Mouse (Mus musculus) C2C12 (cell line): ENCODE results near the gene Polr2l.

Experiments used
- CEBPB ChIP-seq: IDR thresholded peaks from one replicate; pipeline ENCODE4 v1.6.1; 2011; ENCODE audit warnings: low read depth, mild to moderate bottlenecking, control low read depth, moderate library complexity
- CTCF ChIP-seq: IDR thresholded peaks from one replicate; pipeline ENCODE4 v1.5.1; 2011; ENCODE audit not compliant: control insufficient read depth, insufficient read depth, insufficient read length
- FOSL1 ChIP-seq: IDR thresholded peaks from one replicate; pipeline ENCODE4 v1.8.0; 2011; ENCODE audit warnings: mild to moderate bottlenecking, low read length; ENCODE audit not compliant: poor library complexity, insufficient read depth, severe bottlenecking
- MAX ChIP-seq: IDR thresholded peaks from one replicate; pipeline ENCODE4 v1.6.1; 2011; ENCODE audit warnings: mild to moderate bottlenecking, control low read depth
- MYOD1 ChIP-seq: IDR thresholded peaks from one replicate; pipeline ENCODE4 v1.6.1; 2011; ENCODE audit warnings: low read depth; ENCODE audit not compliant: control insufficient read depth, insufficient read length

DNA sequence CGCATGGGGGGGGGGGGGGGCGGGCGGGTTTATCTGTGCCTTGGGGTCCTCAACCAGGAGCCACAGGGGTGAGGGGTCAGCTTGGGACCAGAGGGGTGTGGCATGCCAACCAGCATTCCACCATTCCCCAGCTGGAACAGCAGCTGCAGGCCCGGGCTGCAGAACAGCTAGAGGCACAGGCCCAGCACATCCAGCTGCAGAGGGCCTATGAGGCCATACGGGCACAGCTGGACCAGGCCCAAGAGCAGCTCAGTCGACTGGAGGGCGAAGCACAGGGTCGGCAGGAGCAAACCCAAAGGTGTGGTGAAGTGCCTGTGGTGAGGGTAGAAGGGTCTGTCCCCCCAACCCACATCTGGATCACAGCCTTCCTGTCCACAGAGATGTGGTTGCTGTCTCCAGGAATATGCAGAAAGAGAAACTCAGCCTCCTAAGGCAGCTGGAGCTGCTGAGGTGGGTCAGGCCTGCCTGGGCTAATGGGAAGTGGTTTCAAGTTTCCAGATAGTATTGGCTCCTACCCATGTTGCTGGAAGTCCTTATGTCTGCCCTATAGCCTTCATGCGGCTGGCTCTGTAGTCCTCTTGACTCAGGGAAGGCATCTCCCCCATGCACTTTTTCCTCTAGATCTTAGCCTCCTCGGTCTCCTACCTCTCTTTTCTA, 9.4 kb downstream of the Polr2l start:
- TF ChIP-seq CTCF (no peak), FOSL1 (no peak), MYOD1 (no peak), MAX (no peak), CEBPB (no peak)
